8 mouse cellular contexts compared by ENCODE assay signal in the genomic region with DNA sequence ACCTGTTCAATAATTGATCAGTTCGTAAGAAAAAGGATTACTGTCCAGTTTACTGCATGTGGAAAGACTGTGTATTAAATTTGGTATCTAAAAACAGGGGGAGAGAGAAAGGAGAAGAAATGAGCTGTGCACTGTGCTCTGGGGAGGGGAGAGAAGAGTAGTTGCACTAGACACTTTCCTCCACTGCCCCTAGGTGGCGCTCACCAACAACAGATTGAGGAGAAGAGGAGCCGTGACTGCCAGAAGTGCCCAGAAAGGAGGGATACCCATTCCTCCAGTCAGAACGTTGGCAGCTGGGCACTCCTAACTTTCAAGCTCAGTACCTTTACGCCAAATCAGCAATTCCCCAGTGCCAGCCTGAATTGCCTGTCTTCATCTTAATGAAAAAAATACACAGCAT.
A peak's percentile ranks its signal among the peaks of the same experiment; 100 is the strongest.
DNase-seq lines count a peak whose midpoint lies in the region; ATAC-seq and TF ChIP-seq lines count a peak whose summit lies in the region.

No protein-coding gene starts in this region.

- TF ChIP-seq RAD21 in MEL (IDR thresholded peaks at IDR 0.05; ENCODE audit: low read depth, low read length): peak; percentile 88

- no peaks in the 10 kb centered on the region for H3K36me3 ChIP-seq in MEL (ENCODE audit: control insufficient read depth in 1 of 2, insufficient read depth in 2 of 2, low read length in 2 of 2)
- H3K36me3 ChIP-seq in forebrain, embryonic 14.5 days (ENCODE audit: control insufficient read depth, insufficient read depth, low read length): peaks cover 10% of the 10 kb centered on the region; the same call in 1 of the 2 replicates
- H3K36me3 ChIP-seq in hindbrain, embryonic 16.5 days (ENCODE audit: control insufficient read depth, insufficient read depth, low read length): 0 out of 2 replicates have a peak, but pooled peaks cover 3% of the 10 kb centered on the region

- H3K4me1 ChIP-seq in MEL (ENCODE audit: control insufficient read depth in 1 of 2, insufficient read depth in 2 of 2, low read length in 2 of 2): no peaks in the 10 kb centered on the region
- peaks cover 12% of the 10 kb centered on the region for H3K4me1 ChIP-seq in forebrain, embryonic 14.5 days (ENCODE audit: control insufficient read depth, insufficient read depth, low read length)
- H3K4me1 ChIP-seq in hindbrain, embryonic 16.5 days (ENCODE audit: control insufficient read depth, insufficient read depth, low read depth, low read length): peaks cover 8% of the 10 kb centered on the region

- H3K27ac ChIP-seq in MEL (ENCODE audit: control insufficient read depth, low read depth, low read length): no peak overlapping the region
- no peak overlapping the region for H3K27ac ChIP-seq in forebrain, embryonic 14.5 days (ENCODE audit: low read depth, low read length)
- H3K27ac ChIP-seq in hindbrain, embryonic 16.5 days (ENCODE audit: low read depth, low read length): no peak overlapping the region

- 6% methylated on average over 5 of the region's 5 CpGs for WGBS in forebrain, embryonic 14.5 days
- 7% methylated on average over 5 of the region's 5 CpGs for WGBS in hindbrain, embryonic 16.5 days

- no peak overlapping the region for H3K4me2 ChIP-seq in forebrain, embryonic 14.5 days (ENCODE audit: low read length)
- no peak overlapping the region for H3K4me2 ChIP-seq in hindbrain, embryonic 16.5 days (ENCODE audit: low read length)

- no peak overlapping the region for H3K9ac ChIP-seq in MEL (ENCODE audit: control insufficient read depth, low read depth, low read length, poor library complexity, severe bottlenecking)
- no peak overlapping the region for H3K9ac ChIP-seq in forebrain, embryonic 14.5 days (ENCODE audit: low read length)
- no peak overlapping the region for H3K9ac ChIP-seq in hindbrain, embryonic 16.5 days (ENCODE audit: low read depth, low read length)

- H3K27me3 ChIP-seq in MEL (ENCODE audit: control insufficient read depth in 1 of 2, insufficient read depth in 2 of 2, low read length in 2 of 2): no peaks in the 10 kb centered on the region
- H3K27me3 ChIP-seq in forebrain, embryonic 14.5 days (replicated peaks; ENCODE audit: control insufficient read depth, insufficient read depth, low read length): no peaks in the 10 kb centered on the region
- no peaks in the 10 kb centered on the region for H3K27me3 ChIP-seq in hindbrain, embryonic 16.5 days (replicated peaks; ENCODE audit: control insufficient read depth, insufficient read depth, low read length)

- TF ChIP-seq CTCF in MEL (IDR thresholded peaks at IDR 0.05 in 2 of 3, conservative IDR thresholded peaks at IDR 0.05 in 1 of 3; ENCODE audit: control insufficient read depth in 1 of 3, insufficient read depth in 1 of 3, low read depth in 2 of 3, low read length in 3 of 3, poor library complexity in 1 of 3, severe bottlenecking in 1 of 3): peak; percentile 88 to 92 (median 90)

- DNase-seq in MEL (ENCODE audit: low read depth, low spot score): peak; percentile 81
- peak; percentile 89 for DNase-seq in forebrain, embryonic 14.5 days (ENCODE audit: low spot score)
- DNase-seq in layer of hippocampus, postnatal 36 days: peak; percentile 78 to 82
- DNase-seq in lung, postnatal 4 days: peak; percentile 63 to 83
- DNase-seq in retina, postnatal 7 days (ENCODE audit: low read depth, low spot score): peak; percentile 71
- DNase-seq in urinary bladder, adult 18-20 months (ENCODE audit: low spot score in 2 of 2): peak; percentile 61 to 62

- H3K79me2 ChIP-seq in MEL (ENCODE audit: control insufficient read depth, insufficient read depth, low read length, poor library complexity): no peaks in the 10 kb centered on the region

- TF ChIP-seq POLR2A in MEL (IDR thresholded peaks at IDR 0.05; ENCODE audit: control insufficient read depth in 1 of 2, insufficient read depth in 1 of 2, low read depth in 1 of 2, low read length in 2 of 2, poor library complexity in 1 of 2): no peak

- H3K4me3 ChIP-seq in MEL (ENCODE audit: control insufficient read depth in 1 of 2, insufficient read depth in 1 of 2, low read depth in 2 of 2, low read length in 2 of 2): no peak overlapping the region
- no peak overlapping the region for H3K4me3 ChIP-seq in forebrain, embryonic 14.5 days (ENCODE audit: low read depth, low read length)
- no peak overlapping the region for H3K4me3 ChIP-seq in hindbrain, embryonic 16.5 days (ENCODE audit: low read length)

- no peaks in the 10 kb centered on the region for H3K9me3 ChIP-seq in MEL (replicated peaks; ENCODE audit: insufficient read depth, low read length)
- H3K9me3 ChIP-seq in forebrain, embryonic 14.5 days (replicated peaks; ENCODE audit: control insufficient read depth, low read length): no peaks in the 10 kb centered on the region
- H3K9me3 ChIP-seq in hindbrain, embryonic 16.5 days (ENCODE audit: control insufficient read depth, low read length): no peaks in the 10 kb centered on the region

- ATAC-seq in cerebellum, adult (ENCODE audit: insufficient number of reproducible peaks, low FRiP score, low TSS enrichment): peak; percentile 72
- peak; percentile 82 for ATAC-seq in forebrain, embryonic 14.5 days
- peak; percentile 60; the same call in 1 of the 2 replicates for ATAC-seq in hindbrain, embryonic 16.5 days

- TF ChIP-seq EP300 in MEL (IDR thresholded peaks at IDR 0.05; ENCODE audit: low read depth in 1 of 2, low read length in 2 of 2): no peak

TF ChIP-seq in MEL, 35 proteins besides CTCF, POLR2A, EP300 and RAD21:
- TF ChIP-seq POLR2AphosphoS2 (IDR thresholded peaks at IDR 0.05; ENCODE audit: low read length) (no peak), TAL1 (IDR thresholded peaks at IDR 0.05; ENCODE audit: low read length) (no peak), MAFK (IDR thresholded peaks at IDR 0.05; ENCODE audit: borderline replicate concordance, low read depth, low read length) (no peak), MYC (IDR thresholded peaks at IDR 0.05; ENCODE audit: low read depth, low read length) (no peak), USF1 (IDR thresholded peaks at IDR 0.05; ENCODE audit: low read depth, low read length) (no peak), CHD1 (IDR thresholded peaks at IDR 0.05; ENCODE audit: low read depth, low read length) (no peak), KAT2A (conservative IDR thresholded peaks at IDR 0.05; ENCODE audit: low read depth, low read length) (no peak), ZC3H11A (IDR thresholded peaks at IDR 0.05; ENCODE audit: low read depth, low read length) (peak; percentile 52), MYB (IDR thresholded peaks at IDR 0.05; ENCODE audit: low read depth, low read length) (no peak), SMC3 (IDR thresholded peaks at IDR 0.05; ENCODE audit: low read depth, low read length) (peak; percentile 78), ZNF384 (IDR thresholded peaks at IDR 0.05; ENCODE audit: low read depth, low read length) (no peak), ELF1 (IDR thresholded peaks at IDR 0.05; ENCODE audit: low read depth, low read length) (0 out of 2 replicates have a peak, but pooled peaks have one; percentile 11), HCFC1 (IDR thresholded peaks at IDR 0.05; ENCODE audit: low read depth, low read length) (no peak), GABPA (IDR thresholded peaks at IDR 0.05; ENCODE audit: low read depth, low read length) (no peak), CHD2 (IDR thresholded peaks at IDR 0.05; ENCODE audit: low read length) (no peak), E2F4 (IDR thresholded peaks at IDR 0.05; ENCODE audit: borderline replicate concordance, low read depth, low read length) (no peak), SIN3A (IDR thresholded peaks at IDR 0.05; ENCODE audit: low read length) (no peak)
